Mouse (Mus musculus) hindbrain, embryonic 16.5 days (tissue): ENCODE measurements around the gene Hbq1a. TPM values are rescaled to one million over a fixed set of nuclear protein-coding genes. Genes with fewer than 3 reads are reported as not detected.

Experiments used
- ATAC-seq: fragments of 200-750 bp; cut with Nextera tagmentation; 2 replicates; pipeline ENCODE4 v1.8.0; 2017; ENCODE audit warnings: moderate TSS enrichment, moderate library complexity
- H3K27ac ChIP-seq: fragments of 300-500 bp; sonication (generic); 2 replicates; pipeline ENCODE4 v1.5.1; 2014; ENCODE audit warnings: low read depth, mild to moderate bottlenecking, control low read depth, low read length, moderate library complexity
- H3K27me3 ChIP-seq: fragments of 300-500 bp; sonication (generic); replicated peaks from 2 replicates; pipeline ENCODE4 v1.6.1; 2014; ENCODE audit warnings: low read length; ENCODE audit not compliant: control insufficient read depth, insufficient read depth
- H3K36me3 ChIP-seq: fragments of 300-500 bp; sonication (generic); 2 replicates; pipeline ENCODE4 v1.6.1; 2014; ENCODE audit warnings: mild to moderate bottlenecking, low read length, moderate library complexity, mixed read lengths; ENCODE audit not compliant: control insufficient read depth, insufficient read depth
- H3K4me1 ChIP-seq: fragments of 300-500 bp; sonication (generic); 2 replicates; pipeline ENCODE4 v1.6.1; 2014; ENCODE audit warnings: low read depth, low read length; ENCODE audit not compliant: control insufficient read depth, insufficient read depth
- H3K4me2 ChIP-seq: fragments of 300-500 bp; sonication (generic); 2 replicates; pipeline ENCODE4 v1.6.1; 2014; ENCODE audit warnings: mild to moderate bottlenecking, low read length, control low read depth, moderate library complexity
- H3K4me3 ChIP-seq: fragments of 300-500 bp; sonication (generic); 2 replicates; pipeline ENCODE4 v1.5.1; 2014; ENCODE audit warnings: mild to moderate bottlenecking, low read length, control low read depth, moderate library complexity
- H3K9ac ChIP-seq: fragments of 300-500 bp; sonication (generic); 2 replicates; pipeline ENCODE4 v1.6.1; 2014; ENCODE audit warnings: low read depth, mild to moderate bottlenecking, control low read depth, low read length, moderate library complexity
- H3K9me3 ChIP-seq: fragments of 300-500 bp; sonication (generic); 2 replicates; pipeline ENCODE4 v1.6.1; 2014; ENCODE audit warnings: mild to moderate bottlenecking, low read length, moderate library complexity; ENCODE audit not compliant: control insufficient read depth
- WGBS: fragments of 180-500 bp; shearing (Covaris S2); extraction: QIAGEN DNeasy Blood & Tissue Kit; methylation state at CpG from one replicate; pipeline ENCODE4 v1.1.7; 2014; 5-methylcytosine and 5-hydroxymethylcytosine counted together
- polyA plus RNA-seq: library from polyadenylated mRNA; unstranded; fragments of >200 nt; fragmentation: Nextera tagmentation; extraction: Ambion mirVana; gene quantifications from 2 replicates; pipeline ENCODE4 v1.2.1, GENCODE M21; 2015

Gene Hbq1a
- polyA plus RNA-seq, 1 experiment from 2014 or later: 2.0 TPM

DNA sequence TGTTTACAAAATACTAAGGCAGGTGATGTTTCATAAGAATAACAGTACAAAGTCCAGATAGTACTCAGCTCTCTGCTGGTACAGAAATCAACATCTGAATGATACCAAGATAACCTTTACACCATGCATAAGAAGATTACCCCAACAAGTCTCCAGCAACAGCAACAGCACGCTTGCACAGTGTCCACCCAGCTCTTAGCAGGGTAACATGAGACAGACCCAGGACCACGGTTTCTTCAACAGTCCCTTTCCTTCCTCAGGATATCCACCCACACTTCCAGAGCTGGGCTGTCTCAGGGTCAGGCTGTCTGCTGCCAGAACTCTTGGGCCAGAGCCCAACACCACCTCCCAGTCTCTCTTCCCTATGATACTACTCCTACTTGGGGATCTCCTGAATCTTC lies 39.3 kb downstream of the Hbq1a start:
- Histone ChIP-seq H3K27ac (no peak overlapping the region), H3K36me3 (no peaks in the 10 kb centered on the region), H3K9ac (no peak overlapping the region), H3K4me1 (no peaks in the 10 kb centered on the region; the same call in 1 of the 2 replicates), H3K4me3 (no peak overlapping the region), H3K27me3 (no peaks in the 10 kb centered on the region), H3K4me2 (no peak overlapping the region), H3K9me3 (no peaks in the 10 kb centered on the region)
- WGBS: 75% methylated on average over 2 of the region's 2 CpGs
- no peak for ATAC-seq

DNA sequence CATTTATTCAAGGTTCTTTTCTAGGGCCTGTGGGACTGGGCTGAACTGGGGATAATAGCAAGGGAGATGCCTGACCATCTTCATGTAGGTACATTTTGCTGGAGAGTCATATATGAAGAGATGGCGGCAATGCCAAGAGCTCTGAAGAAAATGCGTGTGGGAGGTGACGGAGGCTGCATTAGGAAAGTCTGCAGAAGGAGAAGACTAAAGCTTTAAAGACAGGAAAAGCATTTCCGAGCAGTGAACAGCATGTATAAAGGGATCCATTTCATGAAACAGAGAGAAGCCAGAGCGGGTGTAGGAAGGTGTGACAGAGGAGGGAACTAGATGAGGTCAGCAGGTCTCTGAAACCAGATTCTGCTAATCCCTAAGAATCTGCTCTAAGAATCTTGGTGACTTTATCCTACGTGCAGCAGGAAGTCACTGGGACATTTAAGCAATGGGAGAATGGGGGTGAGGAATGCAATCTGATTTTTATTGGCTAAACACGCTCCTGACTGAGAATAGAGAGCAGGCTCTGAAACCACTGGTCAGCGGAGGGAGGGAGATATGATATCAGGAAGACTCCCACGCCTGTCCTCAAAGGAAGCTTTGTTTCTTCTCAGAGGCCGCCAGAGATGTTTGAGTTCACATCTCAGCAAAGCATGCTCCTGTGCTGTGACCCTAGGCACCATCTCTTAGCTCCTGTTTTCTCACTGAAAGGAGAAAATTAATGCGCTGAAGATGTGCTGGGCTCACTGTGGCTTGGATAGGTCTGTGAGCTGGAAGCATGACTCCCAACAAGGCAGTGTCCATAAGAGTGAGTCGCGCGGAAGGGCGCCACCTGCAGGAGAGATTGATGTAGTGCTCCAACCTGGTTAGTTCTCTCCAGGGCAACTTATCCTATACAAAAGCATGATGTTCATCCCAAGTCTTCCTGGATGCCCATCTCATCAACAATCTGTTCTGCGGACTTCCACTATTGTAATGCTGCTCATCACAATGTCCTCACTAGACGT lies 40.9 kb downstream of the Hbq1a start:
- no peaks in the 10 kb centered on the region; the same call in 1 of the 2 replicates for H3K4me1 ChIP-seq
- no peak overlapping the region for H3K27ac ChIP-seq
- ATAC-seq: 0 out of 2 replicates have a peak, but pooled peaks have one; percentile 46
- no peak overlapping the region for H3K4me2 ChIP-seq
- H3K4me3 ChIP-seq: no peak overlapping the region
- no peaks in the 10 kb centered on the region for H3K9me3 ChIP-seq
- no peaks in the 10 kb centered on the region for H3K27me3 ChIP-seq
- WGBS: 52% methylated on average over 17 of the region's 17 CpGs
- no peak overlapping the region for H3K9ac ChIP-seq
- H3K36me3 ChIP-seq: no peaks in the 10 kb centered on the region

DNA sequence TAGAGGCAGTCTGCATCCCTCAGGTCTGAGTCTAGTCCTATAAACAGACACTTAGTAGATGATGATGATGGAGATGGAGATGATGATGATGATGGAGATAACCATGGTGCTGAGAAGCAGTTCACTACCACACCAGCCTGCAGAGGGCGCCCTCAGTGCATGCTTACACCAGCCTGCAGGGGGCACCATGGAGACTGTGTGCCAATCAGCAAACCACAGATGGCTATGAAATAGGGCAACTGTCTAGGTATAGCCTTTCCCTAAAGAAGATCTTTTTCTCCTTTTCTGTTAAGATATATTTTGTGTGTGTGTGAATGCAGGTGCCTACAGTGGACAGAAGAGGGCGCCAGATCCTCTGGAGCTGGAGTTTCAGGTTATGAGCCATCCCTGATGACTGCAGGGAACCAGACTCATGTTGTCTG lies 42.9 kb downstream of the Hbq1a start:
- H3K27ac ChIP-seq: no peak overlapping the region
- H3K27me3 ChIP-seq: no peaks in the 10 kb centered on the region
- H3K9ac ChIP-seq: no peak overlapping the region
- H3K9me3 ChIP-seq: no peaks in the 10 kb centered on the region
- H3K36me3 ChIP-seq: no peaks in the 10 kb centered on the region
- ATAC-seq: no peak
- H3K4me3 ChIP-seq: no peak overlapping the region
- H3K4me1 ChIP-seq: peaks cover 7% of the 10 kb centered on the region
- H3K4me2 ChIP-seq: no peak overlapping the region
- 21% methylated on average over 2 of the region's 2 CpGs for WGBS

DNA sequence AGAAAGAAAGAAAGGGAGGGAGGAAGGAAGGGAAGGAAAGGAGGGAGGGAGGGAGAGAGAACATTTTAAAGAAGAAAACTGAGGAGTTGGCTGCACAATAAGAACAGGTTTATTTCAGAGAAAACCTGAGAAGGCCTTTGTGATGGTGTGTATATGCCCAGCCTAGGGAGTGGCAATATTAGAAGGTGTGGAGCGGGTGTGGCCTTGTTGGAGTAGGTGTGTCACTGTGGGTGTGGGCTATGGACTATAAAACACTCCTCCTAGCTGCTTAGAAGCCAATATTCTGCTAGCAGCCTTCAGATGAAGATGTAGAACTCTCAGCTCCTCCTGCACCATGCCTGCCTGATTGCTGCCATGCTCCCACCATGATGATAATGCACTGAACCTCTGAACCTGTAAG lies 43.5 kb downstream of the Hbq1a start:
- H3K27me3 ChIP-seq: no peaks in the 10 kb centered on the region
- no peak overlapping the region for H3K9ac ChIP-seq
- 100% methylated on average over 1 of the region's 1 CpGs for WGBS
- no peak overlapping the region for H3K27ac ChIP-seq
- H3K9me3 ChIP-seq: no peaks in the 10 kb centered on the region
- no peak overlapping the region for H3K4me2 ChIP-seq
- H3K36me3 ChIP-seq: no peaks in the 10 kb centered on the region
- no peak for ATAC-seq
- no peak overlapping the region for H3K4me3 ChIP-seq
- peaks cover 8% of the 10 kb centered on the region for H3K4me1 ChIP-seq

DNA sequence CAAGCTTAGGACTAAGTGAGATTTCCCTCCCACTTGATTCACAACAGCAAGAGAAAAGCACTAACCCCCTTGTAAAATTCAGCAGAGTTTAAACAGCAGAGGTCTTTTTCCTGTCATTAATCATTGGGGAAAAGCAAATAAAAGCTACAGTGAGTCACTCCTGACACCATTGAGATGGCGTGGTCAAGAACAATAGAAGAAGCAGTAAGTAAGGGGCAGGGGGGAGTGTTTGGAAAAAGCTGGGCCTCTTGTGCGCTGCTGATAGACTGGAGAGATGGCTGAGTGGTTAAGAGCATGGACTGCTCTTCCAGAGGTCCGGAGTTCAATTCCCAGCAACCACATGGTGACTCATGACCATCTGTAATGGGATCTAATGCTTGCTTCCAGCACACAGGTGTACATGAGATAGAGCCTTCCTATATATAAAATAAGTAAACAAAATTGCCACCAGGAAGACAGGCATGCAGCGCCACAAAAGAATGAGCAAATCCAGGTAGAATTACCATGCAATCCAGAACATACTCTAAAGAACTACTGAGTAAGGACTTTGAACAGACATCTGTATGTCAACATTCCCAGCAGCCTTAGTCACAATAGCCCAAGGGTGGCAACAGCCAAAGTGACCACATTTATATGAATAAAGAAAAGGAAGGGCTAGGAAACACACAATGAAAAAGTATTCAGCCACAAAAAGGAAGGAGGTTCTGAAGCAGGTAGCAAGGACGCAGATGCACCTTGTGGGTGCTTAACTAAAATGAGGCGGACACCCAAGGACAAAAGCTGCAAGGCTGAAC lies 45.8 kb downstream of the Hbq1a start:
- Histone ChIP-seq H3K9ac (no peak overlapping the region), H3K4me1 (peaks cover 24% of the 10 kb centered on the region), H3K4me2 (no peak overlapping the region), H3K36me3 (no peaks in the 10 kb centered on the region), H3K9me3 (no peaks in the 10 kb centered on the region), H3K27ac (no peak overlapping the region), H3K27me3 (no peaks in the 10 kb centered on the region), H3K4me3 (no peak overlapping the region)
- ATAC-seq: no peak
- WGBS: 69% methylated on average over 6 of the region's 6 CpGs

DNA sequence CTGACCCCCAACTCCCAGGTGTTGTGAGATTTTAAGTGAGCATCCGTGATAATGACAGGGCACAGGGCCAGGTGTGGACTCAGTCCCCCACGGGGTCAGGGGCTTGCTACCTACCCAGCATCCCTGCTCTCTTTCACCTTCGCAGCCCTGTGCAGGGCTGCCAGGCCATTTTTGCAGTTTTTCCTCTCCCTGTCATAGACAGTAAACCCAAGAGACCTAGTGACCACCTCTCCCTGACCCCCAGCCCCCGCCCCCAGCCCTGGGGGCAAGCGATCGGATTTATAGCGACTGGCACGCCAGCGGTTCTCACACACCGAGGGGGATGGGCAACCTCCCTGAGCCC lies 47.4 kb downstream of the Hbq1a start:
- Histone ChIP-seq H3K4me3 (peak overlapping the region; percentile 77), H3K9ac (peak overlapping the region; percentile 90), H3K27ac (peak overlapping the region; percentile 76), H3K36me3 (no peaks in the 10 kb centered on the region), H3K4me1 (peaks cover 24% of the 10 kb centered on the region), H3K27me3 (no peaks in the 10 kb centered on the region), H3K9me3 (no peaks in the 10 kb centered on the region), H3K4me2 (peak overlapping the region; percentile 85)
- ATAC-seq: peak; percentile 57
- 7% methylated on average over 10 of the region's 10 CpGs for WGBS

DNA sequence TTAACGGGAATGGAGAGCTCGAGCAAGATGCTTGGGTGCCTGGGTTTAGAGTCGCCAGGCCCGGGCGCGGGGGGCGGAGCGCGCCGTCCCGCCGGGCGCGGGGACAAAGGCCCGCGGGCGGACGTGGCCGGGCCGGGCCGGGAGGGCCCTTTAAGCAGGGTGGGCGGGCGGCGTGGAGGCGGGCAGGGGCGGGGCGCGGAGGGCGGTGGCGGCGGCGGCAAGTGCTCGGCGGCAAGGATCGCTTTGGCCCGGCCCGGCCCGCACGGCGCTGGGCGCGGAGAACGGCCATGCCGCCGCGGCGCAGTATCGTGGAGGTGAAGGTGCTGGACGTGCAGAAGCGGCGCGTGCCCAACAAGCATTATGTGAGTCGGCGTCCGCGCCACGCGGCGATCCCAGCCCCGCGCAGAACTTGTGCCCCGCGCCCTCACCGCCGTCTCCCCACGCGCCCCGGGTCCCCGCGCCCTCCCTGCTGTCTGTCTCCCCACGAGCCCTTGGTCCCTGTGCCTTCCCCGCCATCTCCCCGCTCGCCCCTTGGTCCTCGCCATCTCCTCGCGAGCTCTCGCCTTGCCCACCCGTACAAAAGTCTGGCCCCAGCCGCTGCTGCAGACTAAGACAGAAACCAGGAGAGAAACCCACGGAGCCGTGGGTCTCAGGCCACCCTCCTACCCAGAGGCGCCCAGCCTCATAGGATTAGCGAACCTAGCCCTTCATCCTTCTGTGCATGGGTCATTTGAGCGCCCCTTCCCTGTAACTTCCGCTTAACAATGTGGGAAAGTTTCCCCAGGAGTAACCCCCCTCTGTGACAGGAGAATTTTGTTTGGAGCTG lies 48.0 kb downstream of the Hbq1a start, which contains the start of gene Sh3pxd2b:
TSS of gene Sh3pxd2b (plus strand) at position 214 of the 826 bp plus-strand sequence.
- Histone ChIP-seq H3K9ac (peak within 1 kb of the TSS; percentile 90), H3K36me3 (no peaks in the 10 kb centered on the region), H3K9me3 (no peaks in the 10 kb centered on the region), H3K4me2 (peak within 1 kb of the TSS; percentile 85), H3K4me3 (peak within 1 kb of the TSS; percentile 77), H3K27me3 (no peaks in the 10 kb centered on the region), H3K27ac (peak within 1 kb of the TSS; percentile 76), H3K4me1 (peaks cover 29% of the 10 kb centered on the region)
- WGBS: under 1% methylated on average over 59 of the region's 86 CpGs
- ATAC-seq: peak; percentile 82

DNA sequence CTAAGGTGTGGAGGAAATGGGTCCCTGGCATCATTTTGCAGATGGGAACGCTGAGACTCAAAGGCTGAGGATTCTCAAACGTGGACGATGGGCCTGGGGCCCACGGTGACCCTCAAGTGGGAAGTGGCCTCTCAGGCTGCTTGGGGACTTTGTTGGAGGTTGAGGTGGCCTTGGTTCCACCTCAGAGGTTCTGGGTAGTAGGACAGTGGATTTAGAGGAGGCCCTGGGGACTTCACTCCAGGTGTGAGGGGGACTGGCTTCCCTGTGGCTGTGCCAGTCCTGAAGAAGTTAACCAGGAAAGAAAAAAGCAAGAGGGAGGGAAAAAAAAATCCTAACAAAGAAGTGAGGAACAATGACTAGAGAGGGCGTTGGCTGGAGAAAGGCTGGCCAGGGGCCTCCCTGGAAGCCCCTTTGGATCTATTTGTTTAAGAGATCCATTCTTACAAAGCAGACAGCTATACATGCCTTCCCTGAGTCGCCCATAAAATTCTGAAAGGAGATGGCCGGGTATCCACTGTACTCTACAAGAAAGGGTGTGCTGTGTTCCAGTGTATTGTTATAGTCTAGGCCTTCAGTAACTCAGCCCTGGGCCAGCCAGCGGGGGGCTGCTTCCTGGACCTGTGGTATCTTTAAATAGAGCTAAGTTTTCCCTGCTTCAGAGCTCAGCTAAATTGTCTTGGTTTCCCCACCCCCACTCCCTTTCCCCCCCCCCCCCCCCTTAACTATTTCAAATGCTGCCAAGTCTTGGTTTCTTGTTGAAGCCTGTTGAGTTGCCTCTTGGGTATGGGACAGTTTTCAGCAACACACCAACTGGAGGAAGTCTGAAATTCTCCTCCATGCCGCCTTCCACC lies 48.8 kb downstream of the Hbq1a start:
- WGBS: 11% methylated on average over 9 of the region's 9 CpGs
- peak overlapping the region; percentile 90 for H3K9ac ChIP-seq

More for the DNA sequence above, 48.8 kb downstream of the Hbq1a start:
- H3K36me3 ChIP-seq: no peaks in the 10 kb centered on the region
- peaks cover 31% of the 10 kb centered on the region for H3K4me1 ChIP-seq
- peak overlapping the region; percentile 85 for H3K4me2 ChIP-seq
- H3K4me3 ChIP-seq: peak overlapping the region; percentile 77
- peak overlapping the region; percentile 76 for H3K27ac ChIP-seq
- no peak for ATAC-seq
- no peaks in the 10 kb centered on the region for H3K9me3 ChIP-seq
- no peaks in the 10 kb centered on the region for H3K27me3 ChIP-seq
